Mouse (Mus musculus) frontal cortex, postnatal 10 days (tissue): ENCODE measurements around the gene Olfr1223.
"Not testable (repeated sequence)": the region's sequence is repeated elsewhere in the genome, so short reads cannot be mapped to it uniquely, and the experiment has no call there.

Source experiments
- DNase-seq, 2 experiments: peaks; one replicate each; pipeline ENCODE4 v3.0.0; 2022; ENCODE audit warnings: low spot score in 2 of 2, mixed read lengths in 1 of 2

Olfr1223 gene

DNA sequence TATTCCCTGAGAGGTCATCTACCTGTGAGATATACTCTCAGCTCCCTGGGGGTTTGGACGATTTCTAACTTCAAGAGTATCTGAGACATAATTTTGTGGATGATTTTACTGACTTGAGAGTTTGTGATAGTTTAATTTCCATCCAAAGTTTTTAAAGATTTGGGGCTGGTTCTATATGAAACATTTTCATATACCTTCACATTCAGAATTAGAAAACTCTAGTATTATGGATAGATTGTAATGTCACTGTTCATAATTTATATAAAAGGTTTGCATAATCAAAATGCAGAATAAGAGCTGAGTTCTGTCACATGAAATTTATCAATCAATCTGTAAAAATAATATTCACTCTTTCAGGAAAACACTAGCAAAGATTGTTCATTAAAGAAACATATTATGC is at the start of gene Olfr1223:
Gene Olfr1223 (minus strand): TSS at position 101 of the 400 bp plus-strand sequence.
- DNase-seq, result no peak

DNA sequence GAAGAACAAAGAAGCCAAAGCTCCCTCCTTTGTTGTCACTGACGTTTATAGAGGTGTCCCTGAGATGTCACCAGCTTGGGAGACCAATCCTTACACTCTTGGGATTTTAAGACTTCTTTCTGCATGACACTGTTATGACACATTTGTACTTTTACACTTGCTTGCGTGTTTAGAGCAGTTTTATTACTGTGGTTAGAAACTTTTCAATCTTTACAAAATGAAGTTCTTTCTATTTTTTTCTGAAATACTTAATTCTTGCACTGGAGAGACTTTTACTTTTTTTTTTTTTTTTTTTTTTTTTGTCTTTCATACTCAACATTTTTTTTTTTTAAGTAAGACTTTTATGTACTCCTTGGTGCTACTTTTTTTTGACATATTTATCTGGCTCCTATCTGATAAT is 48.6 kb upstream of the Olfr1223 start, which contains the start of gene Olfr1226:
Gene Olfr1226 (minus strand): TSS at position 101 of the 400 bp plus-strand sequence.
- no peak for DNase-seq

DNA sequence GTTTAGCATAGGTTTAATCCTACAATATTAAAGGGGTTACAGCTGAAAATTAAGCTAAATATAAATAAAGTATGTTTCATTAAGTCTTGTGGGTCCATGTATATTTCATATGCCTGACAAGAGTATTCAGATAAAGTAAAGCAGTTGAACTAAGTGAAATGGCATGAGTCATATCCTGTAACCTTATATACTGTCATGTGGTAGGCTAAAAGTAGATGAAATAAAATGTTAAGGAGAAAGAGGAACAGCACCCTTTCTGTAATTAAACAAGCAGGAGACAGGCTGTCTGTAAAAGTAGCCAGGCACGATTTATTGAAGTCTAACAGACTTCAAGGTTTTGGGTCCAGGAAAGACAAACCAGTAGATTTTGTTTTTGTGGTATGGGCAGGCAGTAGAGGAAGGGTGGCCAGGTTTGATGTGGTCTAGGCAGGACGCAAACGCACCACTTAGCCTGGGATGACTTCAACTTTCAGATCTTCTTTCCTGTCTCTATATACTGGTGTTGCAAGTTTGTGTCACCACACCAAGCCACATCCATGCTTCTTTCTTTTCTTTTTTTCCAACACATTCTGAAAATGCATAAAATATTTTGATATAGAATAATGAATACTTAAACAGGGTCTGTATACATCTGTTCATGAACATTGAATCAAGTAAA is 45.1 kb upstream of the Olfr1223 start:
- DNase-seq, result no peak

GRCm38 (mm10) chr2:89174569-89174968 is 23.2 kb upstream of the Olfr1223 start, which contains the start of gene Olfr1225:
Olfr1225 (minus strand) TSS chr2:89174669.
- DNase-seq, result no peak

DNA sequence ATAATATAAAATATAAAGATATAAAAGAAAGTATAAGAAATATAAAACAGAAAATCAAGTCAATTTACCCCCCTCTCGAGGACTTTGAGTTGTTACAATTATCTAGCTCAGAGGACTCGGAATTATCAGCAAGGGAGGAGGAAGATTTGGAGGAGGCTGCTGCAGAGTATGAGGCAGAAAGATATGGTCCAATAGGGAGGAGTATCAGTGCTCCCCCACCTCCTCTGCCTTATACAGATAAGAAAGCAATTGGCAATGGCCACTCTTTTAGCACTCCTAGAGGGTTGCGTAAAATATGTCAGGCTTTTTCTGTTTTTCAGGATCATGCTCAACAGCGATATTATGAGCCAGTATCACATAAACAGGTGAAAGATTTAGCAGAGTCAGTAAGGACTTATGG is 13.4 kb upstream of the Olfr1223 start:
- not testable (repeated sequence) for DNase-seq

- DNase-seq, result not testable (repeated sequence)
Measured at GRCm38 (mm10) chr2:89163991-89164390, 12.6 kb upstream of the Olfr1223 start, which contains the start of gene Olfr1224-ps1. Olfr1224-ps1 (minus strand) TSS chr2:89164091.

- DNase-seq, result no peak
Measured at GRCm38 (mm10) chr2:89132954-89133353, 18.4 kb downstream of the Olfr1223 start, which contains the start of gene Olfr1222. Olfr1222 (minus strand) TSS chr2:89133054.

GRCm38 (mm10) chr2:89117183-89117582 is 34.2 kb downstream of the Olfr1223 start, which contains the start of gene Olfr1221:
Olfr1221 (minus strand) TSS chr2:89117283.
- no peak for DNase-seq

GRCm38 (mm10) chr2:89106735-89107134 is 44.6 kb downstream of the Olfr1223 start, which contains the start of gene Olfr1220:
Olfr1220 (minus strand) TSS chr2:89106835.
- no peak for DNase-seq

- no peak for DNase-seq
Measured at GRCm38 (mm10) chr2:89105651-89106050, 45.7 kb downstream of the Olfr1223 start.

DNA sequence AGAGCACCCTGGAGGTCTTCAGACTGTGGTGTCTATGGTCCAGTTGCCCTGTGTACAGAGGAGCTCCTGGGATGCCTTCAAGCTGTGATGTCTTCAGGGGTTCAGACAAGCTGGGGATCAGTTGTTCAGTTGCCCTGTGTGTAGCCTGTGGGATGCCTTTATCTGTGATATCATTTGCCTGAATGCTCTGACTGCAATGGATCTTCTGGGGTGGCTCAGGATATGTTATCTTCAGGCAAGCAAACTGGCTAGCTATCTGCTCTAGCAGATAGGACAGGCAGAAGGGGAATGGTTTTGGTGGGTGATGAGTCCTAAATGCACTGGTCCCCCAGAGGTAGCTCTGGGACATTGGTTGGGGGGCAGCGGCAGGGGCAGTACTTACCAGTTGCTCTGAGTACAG is 57.5 kb downstream of the Olfr1223 start:
- DNase-seq, result no peak
